Mouse (Mus musculus) embryonic facial prominence, embryonic 11.5 days (tissue): ENCODE results near the gene Slc24a2. TPM values are rescaled to one million over a fixed set of nuclear protein-coding genes. Genes with fewer than 3 reads are reported as not detected.

Source experiments
- ATAC-seq: fragments of 200-750 bp; cut with Nextera tagmentation; replicated peaks from 2 replicates; pipeline ENCODE4 v1.8.0; 2017; ENCODE audit warnings: low read depth; ENCODE audit not compliant: insufficient number of reproducible peaks, low FRiP score, low TSS enrichment
- DNase-seq: peaks from one replicate; pipeline ENCODE4 v3.0.0-alpha.2; 2015; ENCODE audit warnings: low spot score
- H3K27ac ChIP-seq: fragments of 300-500 bp; sonication (generic); replicated peaks from 2 replicates; pipeline ENCODE4 v1.5.1; 2014; ENCODE audit warnings: mild to moderate bottlenecking, low read depth, low read length, control low read depth
- H3K27me3 ChIP-seq: fragments of 300-500 bp; sonication (generic); 2 replicates; pipeline ENCODE4 v1.6.1; 2014; ENCODE audit warnings: mild to moderate bottlenecking, low read length, moderate library complexity, mixed read lengths; ENCODE audit not compliant: control insufficient read depth, insufficient read depth
- H3K36me3 ChIP-seq: fragments of 300-500 bp; sonication (generic); replicated peaks from 2 replicates; pipeline ENCODE4 v1.6.1; 2014; ENCODE audit warnings: low read depth, mild to moderate bottlenecking, low read length, moderate library complexity, mixed read lengths; ENCODE audit not compliant: control insufficient read depth, insufficient read depth
- H3K4me1 ChIP-seq: fragments of 300-500 bp; sonication (generic); 2 replicates; pipeline ENCODE4 v1.6.1; 2014; ENCODE audit warnings: low read length, mixed read lengths; ENCODE audit not compliant: control insufficient read depth, insufficient read depth
- H3K4me2 ChIP-seq: fragments of 300-500 bp; sonication (generic); 2 replicates; pipeline ENCODE4 v1.6.1; 2014; ENCODE audit warnings: low read depth, mild to moderate bottlenecking, control low read depth, low read length, moderate library complexity
- H3K4me3 ChIP-seq: fragments of 300-500 bp; sonication (generic); 2 replicates; pipeline ENCODE4 v1.5.1; 2014; ENCODE audit warnings: low read depth, low read length, control low read depth
- H3K9ac ChIP-seq: fragments of 300-500 bp; sonication (generic); replicated peaks from 2 replicates; pipeline ENCODE4 v1.6.1; 2014; ENCODE audit warnings: mild to moderate bottlenecking, control low read depth, low read length
- H3K9me3 ChIP-seq: fragments of 300-500 bp; sonication (generic); replicated peaks from 2 replicates; pipeline ENCODE4 v1.6.1; 2016; ENCODE audit warnings: mild to moderate bottlenecking, low read length, inconsistent platforms, mixed read lengths; ENCODE audit not compliant: control insufficient read depth
- WGBS: fragments of 180-500 bp; shearing (Covaris S2); extraction: QIAGEN DNeasy Blood & Tissue Kit; methylation state at CpG from one replicate; pipeline ENCODE4 v1.1.7; 2014; 5-methylcytosine and 5-hydroxymethylcytosine counted together
- polyA plus RNA-seq: library from polyadenylated mRNA; unstranded; fragments of >200 nt; fragmentation: Nextera tagmentation; extraction: Ambion mirVana; gene quantifications from 2 replicates; pipeline ENCODE4 v1.2.1, GENCODE M21; 2014

The Slc24a2 gene
- polyA plus RNA-seq, 1 experiment from 2014 or later, result 0.39 TPM

DNA sequence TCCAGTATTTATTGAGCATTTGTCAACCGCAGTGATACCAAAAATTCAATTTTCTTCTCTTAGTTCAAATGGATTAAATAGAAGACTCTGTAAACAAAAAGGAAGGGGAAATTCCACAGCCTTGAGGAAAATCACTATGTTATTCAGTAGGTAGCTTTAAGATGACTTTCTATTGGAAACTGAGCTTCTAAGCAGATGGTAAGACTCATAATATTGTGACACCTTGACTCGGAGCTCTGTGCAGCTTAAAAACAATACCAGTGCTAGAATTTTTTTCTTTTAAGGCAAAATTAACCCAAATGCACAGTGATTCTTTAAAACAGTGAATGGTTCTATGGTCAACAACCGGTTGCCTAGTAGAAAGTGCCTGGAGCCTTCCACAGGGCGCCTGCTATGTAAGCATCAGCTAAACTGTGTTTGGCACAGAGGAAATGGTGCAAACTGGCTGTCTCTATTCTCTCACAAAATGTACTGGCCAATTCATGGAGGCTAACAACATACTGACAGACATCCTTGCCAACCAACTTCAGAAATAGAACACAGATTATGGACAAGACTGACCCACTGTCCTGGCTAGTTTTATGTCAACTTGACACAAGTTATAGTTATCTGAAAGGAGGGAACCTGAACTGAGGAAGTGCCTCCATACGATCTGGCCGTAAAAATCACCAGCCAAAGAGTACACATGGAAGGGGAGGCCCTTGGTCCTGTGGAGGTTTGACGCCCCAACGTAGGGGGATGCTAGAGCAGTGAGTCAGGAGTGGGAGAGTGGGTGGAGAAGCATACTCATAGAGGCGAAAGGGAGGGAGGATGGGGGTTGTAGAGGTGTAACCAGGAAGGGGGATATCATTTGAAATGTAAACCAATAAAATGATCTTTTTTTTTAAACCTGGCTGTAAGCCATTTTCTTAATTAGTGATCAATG lies 211.9 kb downstream of the Slc24a2 start:
- H3K9ac ChIP-seq, result no peak overlapping the region
- no peaks in the 10 kb centered on the region for H3K9me3 ChIP-seq
- H3K36me3 ChIP-seq, result no peaks in the 10 kb centered on the region
- H3K4me3 ChIP-seq, result no peak overlapping the region
- no peaks in the 10 kb centered on the region for H3K4me1 ChIP-seq
- ATAC-seq, result no peak
- H3K27ac ChIP-seq, result no peak overlapping the region
- 87% methylated on average over 9 of the region's 9 CpGs for WGBS
- H3K4me2 ChIP-seq, result no peak overlapping the region
- no peaks in the 10 kb centered on the region for H3K27me3 ChIP-seq
- DNase-seq, result no peak

DNA sequence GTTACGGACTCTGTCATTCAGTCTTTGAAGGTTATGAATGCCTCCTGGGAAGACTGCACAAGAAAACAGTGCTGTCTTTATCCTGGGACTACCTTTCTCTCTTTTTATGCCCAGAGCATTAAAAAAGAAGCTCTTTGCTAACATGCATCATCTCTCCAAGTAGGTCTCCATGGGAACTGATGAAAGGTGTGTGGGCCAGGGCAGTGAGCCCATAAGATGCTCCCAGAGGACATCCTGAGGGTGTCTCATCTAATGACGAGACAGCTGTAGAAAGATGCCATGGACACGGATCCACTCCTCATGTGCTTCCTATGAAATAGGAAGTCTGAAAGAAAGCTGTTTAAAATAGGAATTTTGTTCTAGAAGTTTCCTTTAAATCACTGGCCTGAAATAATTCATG lies 212.8 kb downstream of the Slc24a2 start:
- ATAC-seq, result no peak
- Histone ChIP-seq H3K9me3 (no peaks in the 10 kb centered on the region), H3K4me2 (no peak overlapping the region), H3K27me3 (no peaks in the 10 kb centered on the region), H3K9ac (no peak overlapping the region), H3K27ac (no peak overlapping the region), H3K4me3 (no peak overlapping the region), H3K36me3 (no peaks in the 10 kb centered on the region), H3K4me1 (no peaks in the 10 kb centered on the region)
- DNase-seq, result no peak
- 79% methylated on average over 3 of the region's 3 CpGs for WGBS

DNA sequence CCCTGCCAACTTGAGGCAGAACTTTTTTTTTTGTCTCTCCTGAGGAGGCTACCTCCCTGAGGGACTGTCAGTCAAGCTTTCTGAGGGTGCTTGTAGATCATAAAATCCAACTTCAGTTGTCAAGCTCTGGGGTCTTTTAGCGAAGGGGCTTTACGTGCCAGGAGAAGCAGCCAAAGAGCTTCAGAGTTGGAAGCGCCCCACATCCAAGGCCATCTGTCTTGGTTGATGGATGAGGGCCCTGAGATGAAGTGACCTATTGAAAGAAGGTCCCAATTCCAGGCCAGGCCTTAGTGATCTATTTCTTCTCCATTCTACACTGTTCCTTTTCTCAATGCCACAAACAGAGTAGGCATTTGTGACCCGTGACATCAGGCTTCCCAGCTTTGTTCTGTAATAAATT lies 214.5 kb downstream of the Slc24a2 start:
- WGBS, result 81% methylated on average over 4 of the region's 4 CpGs
- Histone ChIP-seq H3K9me3 (no peaks in the 10 kb centered on the region), H3K9ac (no peak overlapping the region), H3K4me3 (no peak overlapping the region), H3K4me1 (no peaks in the 10 kb centered on the region), H3K27ac (no peak overlapping the region), H3K4me2 (no peak overlapping the region), H3K27me3 (no peaks in the 10 kb centered on the region), H3K36me3 (no peaks in the 10 kb centered on the region)
- DNase-seq (no peak), ATAC-seq (no peak)

DNA sequence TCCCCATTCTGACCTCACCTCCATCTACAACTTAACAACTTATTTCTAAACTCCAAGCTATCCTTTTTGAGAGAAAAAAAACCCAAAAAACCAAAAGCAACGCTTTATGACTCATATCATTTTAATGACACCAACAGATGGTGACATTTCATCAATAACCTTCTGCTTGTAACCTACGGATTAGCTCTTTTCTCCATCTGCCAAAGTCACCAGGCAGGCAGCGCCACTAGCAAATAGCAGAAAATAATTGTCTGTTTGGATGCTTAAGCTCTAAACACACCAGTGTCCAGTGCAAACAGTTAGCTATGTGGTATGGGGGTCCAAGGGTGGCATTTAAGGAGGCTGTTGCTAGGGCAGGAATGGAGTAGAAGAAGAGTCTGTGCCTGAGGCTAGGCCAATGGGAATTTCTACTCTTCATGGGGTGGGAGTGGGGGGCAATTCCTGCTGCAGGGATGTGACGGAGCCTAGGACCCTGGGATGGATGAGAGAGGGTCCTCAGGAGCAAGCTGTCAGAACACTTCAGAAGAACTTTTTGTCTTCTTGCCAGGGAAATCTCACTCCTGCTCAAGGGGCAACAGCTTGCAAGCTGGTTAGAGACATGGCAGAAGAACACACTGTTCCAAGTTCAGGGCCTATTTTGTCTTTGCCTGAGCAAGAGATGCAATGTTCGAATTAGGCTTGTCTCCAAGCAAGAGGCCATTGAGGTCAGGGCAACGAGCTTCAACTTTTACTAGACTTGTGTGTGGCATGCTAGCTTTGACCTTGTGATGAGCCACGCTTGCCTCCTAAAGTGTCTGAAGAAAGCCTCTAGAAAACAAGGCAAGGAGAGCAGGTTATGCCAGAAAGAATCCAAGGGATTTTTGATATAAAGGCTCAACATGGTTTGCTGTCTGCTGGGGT lies 216.3 kb downstream of the Slc24a2 start:
- Histone ChIP-seq H3K4me2 (no peak overlapping the region), H3K9ac (no peak overlapping the region), H3K27me3 (no peaks in the 10 kb centered on the region), H3K9me3 (no peaks in the 10 kb centered on the region), H3K4me1 (no peaks in the 10 kb centered on the region), H3K27ac (no peak overlapping the region), H3K36me3 (no peaks in the 10 kb centered on the region), H3K4me3 (no peak overlapping the region)
- WGBS, result 77% methylated on average over 7 of the region's 7 CpGs
- DNase-seq (no peak), ATAC-seq (no peak)

DNA sequence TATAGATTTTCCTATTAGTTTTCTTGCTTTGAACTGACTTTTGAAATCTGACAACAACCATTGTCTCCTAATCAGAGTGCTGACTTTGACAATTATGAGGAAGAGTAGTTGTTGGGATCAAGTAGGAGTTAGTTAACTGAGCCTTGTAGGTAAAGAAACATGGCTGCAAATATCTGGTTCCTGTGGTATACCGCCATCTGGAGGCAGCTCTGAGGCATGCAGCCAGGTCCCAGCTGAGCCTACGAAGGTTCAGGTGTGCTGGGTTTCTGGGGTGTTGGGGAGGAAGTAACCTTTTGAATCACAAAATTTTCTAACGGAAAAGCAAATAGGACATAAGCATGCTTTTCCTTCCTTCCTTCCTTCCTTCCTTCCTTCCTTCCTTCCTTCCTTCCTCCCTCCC lies 237.8 kb downstream of the Slc24a2 start:
- ATAC-seq, result no peak
- H3K9ac ChIP-seq, result no peak overlapping the region
- H3K4me3 ChIP-seq, result no peak overlapping the region
- no peaks in the 10 kb centered on the region for H3K4me1 ChIP-seq
- no peak overlapping the region for H3K4me2 ChIP-seq
- WGBS, result 53% methylated on average over 3 of the region's 3 CpGs
- no peaks in the 10 kb centered on the region for H3K36me3 ChIP-seq
- no peak overlapping the region for H3K27ac ChIP-seq
- H3K9me3 ChIP-seq, result no peaks in the 10 kb centered on the region
- no peak for DNase-seq
- H3K27me3 ChIP-seq, result no peaks in the 10 kb centered on the region

DNA sequence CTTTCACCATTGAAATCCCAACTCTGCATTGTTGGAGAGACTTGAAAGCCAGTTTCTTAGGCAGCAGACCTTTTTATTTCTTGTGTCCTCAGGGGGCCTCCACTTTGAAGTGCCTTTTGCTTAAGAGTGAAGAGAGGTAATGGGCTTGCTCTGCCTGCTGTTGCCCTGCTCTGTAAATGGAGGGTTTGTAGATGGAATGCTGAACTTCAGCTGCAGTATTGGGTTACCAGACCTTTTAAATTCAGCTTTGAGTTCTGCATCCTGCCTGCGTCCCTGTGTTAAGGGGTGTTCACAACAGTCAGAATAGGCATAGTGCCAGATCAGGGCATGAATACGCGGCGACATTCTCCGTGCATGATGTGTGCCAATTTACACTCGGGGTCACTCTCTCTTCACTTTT lies 241.0 kb downstream of the Slc24a2 start:
- DNase-seq (peak; percentile 26), ATAC-seq (no peak)
- no peak overlapping the region for H3K4me3 ChIP-seq
- no peaks in the 10 kb centered on the region for H3K4me1 ChIP-seq
- 72% methylated on average over 6 of the region's 6 CpGs for WGBS
- no peak overlapping the region for H3K9ac ChIP-seq
- no peak overlapping the region for H3K4me2 ChIP-seq
- H3K27ac ChIP-seq, result no peak overlapping the region
- no peaks in the 10 kb centered on the region for H3K36me3 ChIP-seq
- H3K27me3 ChIP-seq, result no peaks in the 10 kb centered on the region
- no peaks in the 10 kb centered on the region for H3K9me3 ChIP-seq

DNA sequence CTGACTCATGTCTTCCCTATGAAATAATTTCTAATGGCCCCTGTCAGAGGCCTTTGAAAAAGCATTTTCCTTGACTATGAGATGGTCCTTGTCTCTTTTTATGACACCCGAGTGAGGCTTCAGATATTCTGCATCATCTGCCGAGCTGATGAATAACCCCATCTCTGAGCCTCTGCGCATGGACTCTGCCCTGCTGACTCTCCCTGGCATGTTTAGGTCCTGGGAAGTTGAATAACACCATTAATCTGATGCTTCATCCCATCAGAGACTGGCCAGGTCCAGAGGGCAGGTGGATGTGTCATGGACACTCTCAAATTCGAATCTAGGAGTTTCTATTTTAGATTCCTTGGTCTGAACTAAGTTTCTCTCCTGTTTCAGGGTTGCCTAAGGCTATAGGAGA lies 242.4 kb downstream of the Slc24a2 start:
- Histone ChIP-seq H3K4me2 (no peak overlapping the region), H3K27me3 (no peaks in the 10 kb centered on the region), H3K9me3 (no peaks in the 10 kb centered on the region), H3K36me3 (no peaks in the 10 kb centered on the region), H3K4me1 (no peaks in the 10 kb centered on the region), H3K4me3 (no peak overlapping the region), H3K9ac (no peak overlapping the region), H3K27ac (no peak overlapping the region)
- no peak for ATAC-seq
- 88% methylated on average over 4 of the region's 4 CpGs for WGBS
- DNase-seq, result no peak

DNA sequence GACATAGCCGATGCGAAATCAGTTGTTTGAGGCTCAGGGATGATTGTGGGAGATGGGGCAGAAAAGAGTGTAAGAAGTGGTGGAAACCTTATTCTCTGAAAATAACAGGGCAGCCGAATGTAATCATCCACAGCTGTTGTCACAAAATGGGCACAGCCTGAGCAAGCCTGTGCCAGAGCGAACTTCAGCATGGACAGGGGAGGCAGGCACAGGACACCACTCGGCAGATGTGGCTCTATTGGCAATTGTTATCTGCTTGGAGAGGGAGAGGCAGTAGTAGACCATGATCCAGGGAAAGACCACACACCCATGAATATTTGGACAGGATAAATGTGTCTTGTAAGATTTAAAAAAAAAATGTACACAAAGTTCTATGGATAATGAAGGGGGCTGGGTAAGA lies 253.0 kb downstream of the Slc24a2 start:
- H3K27ac ChIP-seq, result no peak overlapping the region
- H3K9me3 ChIP-seq, result no peaks in the 10 kb centered on the region
- WGBS, result 81% methylated on average over 5 of the region's 5 CpGs
- DNase-seq (no peak), ATAC-seq (no peak)
- no peak overlapping the region for H3K4me2 ChIP-seq
- no peaks in the 10 kb centered on the region for H3K4me1 ChIP-seq
- H3K27me3 ChIP-seq, result no peaks in the 10 kb centered on the region
- no peaks in the 10 kb centered on the region for H3K36me3 ChIP-seq
- H3K9ac ChIP-seq, result no peak overlapping the region
- no peak overlapping the region for H3K4me3 ChIP-seq
